Mouse (Mus musculus) heart, postnatal 0 days (tissue): ENCODE measurements around the gene Scamp5. TPM values are rescaled to one million over a fixed set of nuclear protein-coding genes. Genes with fewer than 3 reads are reported as not detected.
A peak's percentile ranks its signal among the peaks of the same experiment; 100 is the strongest.
"Not testable (repeated sequence)": the region's sequence is repeated elsewhere in the genome, so short reads cannot be mapped to it uniquely, and the experiment has no call there.

Experiments used
- ATAC-seq: fragments of 200-750 bp; cut with Nextera tagmentation; 2 replicates; pipeline ENCODE4 v1.8.0; 2017; ENCODE audit warnings: low read depth, moderate number of reproducible peaks, moderate library complexity; ENCODE audit not compliant: insufficient read depth
- DNase-seq: peaks from one replicate; pipeline ENCODE4 v3.0.0-alpha.2; 2016; ENCODE audit warnings: low spot score
- H3K27ac ChIP-seq: fragments of 300-500 bp; sonication (generic); 2 replicates; pipeline ENCODE4 v1.5.1; 2014; ENCODE audit warnings: low read depth, mild to moderate bottlenecking
- H3K27me3 ChIP-seq: fragments of 300-500 bp; sonication (generic); 2 replicates; pipeline ENCODE4 v1.6.1; 2014; ENCODE audit warnings: low read length, mixed read lengths; ENCODE audit not compliant: control insufficient read depth, insufficient read depth
- H3K36me3 ChIP-seq: fragments of 300-500 bp; sonication (generic); replicated peaks from 2 replicates; pipeline ENCODE4 v1.6.1; 2014; ENCODE audit warnings: low read length, mixed read lengths; ENCODE audit not compliant: control insufficient read depth, insufficient read depth
- H3K4me1 ChIP-seq: fragments of 300-500 bp; sonication (generic); 2 replicates; pipeline ENCODE4 v1.6.1; 2014; ENCODE audit warnings: antibody characterized with exemption; ENCODE audit not compliant: control insufficient read depth, insufficient read depth
- H3K4me2 ChIP-seq: fragments of 300-500 bp; sonication (generic); 2 replicates; pipeline ENCODE4 v1.6.1; 2014; ENCODE audit warnings: low read depth, mild to moderate bottlenecking, low read length, moderate library complexity
- H3K4me3 ChIP-seq: fragments of 300-500 bp; sonication (generic); 2 replicates; pipeline ENCODE4 v1.5.1; 2014; ENCODE audit warnings: low read depth, low read length
- H3K9ac ChIP-seq: fragments of 300-500 bp; sonication (generic); replicated peaks from 2 replicates; pipeline ENCODE4 v1.6.1; 2014; ENCODE audit warnings: low read depth, low read length, mixed read lengths
- H3K9me3 ChIP-seq: fragments of 300-500 bp; sonication (generic); replicated peaks from 2 replicates; pipeline ENCODE4 v1.6.1; 2016; ENCODE audit warnings: low read length; ENCODE audit not compliant: control insufficient read depth
- CTCF ChIP-seq: IDR thresholded peaks from 2 replicates; pipeline ENCODE4 v1.5.1; 2016; ENCODE audit warnings: antibody characterized with exemption, control low read depth, low read depth
- EP300 ChIP-seq: IDR thresholded peaks from 2 replicates; pipeline ENCODE4 v1.6.1; 2016; ENCODE audit warnings: antibody characterized with exemption, low read depth
- WGBS: fragments of 180-500 bp; shearing (Covaris S2); extraction: QIAGEN DNeasy Blood & Tissue Kit; methylation state at CpG from one replicate; pipeline ENCODE4 v1.1.7; 2014; 5-methylcytosine and 5-hydroxymethylcytosine counted together
- polyA plus RNA-seq: library from polyadenylated mRNA; unstranded; fragments of >200 nt; fragmentation: Nextera tagmentation; extraction: Ambion mirVana; gene quantifications from 2 replicates; pipeline ENCODE4 v1.2.1, GENCODE M21; 2015
- total RNA-seq: library from RNA; depleted of rRNA; stranded (reverse); fragments of >200 nt; gene quantifications from 2 replicates; pipeline ENCODE4 v1.2.3, GENCODE M21; 2014; ENCODE audit warnings: low replicate concordance

Scamp5 gene
- total and polyA plus RNA-seq, 2 experiments from 2014 or later = 7.0 to 16.1 TPM

DNA sequence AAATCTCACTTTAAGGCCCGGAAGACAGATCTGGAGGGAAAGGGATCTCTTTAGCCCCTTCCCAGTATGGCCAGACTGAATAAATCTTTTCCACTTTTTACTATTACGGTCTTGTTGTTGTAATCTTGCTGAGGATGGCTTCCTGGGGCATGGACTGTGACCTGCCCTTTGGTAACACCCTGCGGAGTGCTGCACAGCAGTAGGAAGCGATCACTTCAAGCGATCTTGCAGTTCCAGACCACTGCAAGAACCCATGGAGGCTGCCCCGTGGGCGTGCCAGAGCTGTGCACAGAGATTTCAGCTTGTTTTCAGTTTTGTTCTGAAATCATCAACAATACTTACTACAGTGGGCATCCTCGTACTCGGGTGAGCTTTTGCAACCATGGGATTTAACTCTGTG is 36.7 kb downstream of the Scamp5 start:
- Histone ChIP-seq H3K27me3 (no peaks in the 10 kb centered on the region), H3K4me3 (no peak overlapping the region), H3K4me1 (peaks cover 13% of the 10 kb centered on the region), H3K36me3 (0 out of 2 replicates have a peak, but pooled peaks cover 5% of the 10 kb centered on the region), H3K9ac (no peak overlapping the region), H3K9me3 (no peaks in the 10 kb centered on the region), H3K4me2 (no peak overlapping the region), H3K27ac (no peak overlapping the region)
- 68% methylated on average over 9 of the region's 9 CpGs for WGBS
- TF ChIP-seq CTCF = no peak
- no peak for TF ChIP-seq EP300
- ATAC-seq (no peak), DNase-seq (no peak)

DNA sequence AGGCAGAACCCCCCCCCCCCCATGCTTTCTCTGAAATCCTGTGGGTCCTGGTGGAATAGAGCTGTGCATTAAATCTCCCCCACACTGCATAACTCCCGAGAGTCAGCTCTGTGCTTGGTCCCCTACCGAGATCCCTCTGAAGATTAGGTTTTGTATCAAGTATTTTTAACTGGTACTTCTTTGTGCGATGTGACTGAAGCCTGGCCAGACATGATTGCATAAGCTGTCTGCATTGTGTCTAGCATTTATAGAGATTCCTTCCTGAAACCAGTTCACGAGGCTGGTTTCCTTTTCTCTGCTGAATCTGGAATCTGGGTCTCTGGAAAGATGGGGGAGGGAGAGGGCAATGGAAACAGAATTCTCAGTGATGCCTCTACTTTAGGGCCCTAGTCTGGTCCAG is 39.5 kb downstream of the Scamp5 start:
- 45% methylated on average over 4 of the region's 4 CpGs for WGBS
- TF ChIP-seq EP300 (no peak), CTCF (no peak)
- H3K4me1 ChIP-seq = peaks cover 19% of the 10 kb centered on the region
- no peaks in the 10 kb centered on the region for H3K27me3 ChIP-seq
- H3K9ac ChIP-seq = no peak overlapping the region
- no peak overlapping the region for H3K27ac ChIP-seq
- DNase-seq (no peak), ATAC-seq (no peak)
- no peak overlapping the region for H3K4me3 ChIP-seq
- H3K9me3 ChIP-seq = no peaks in the 10 kb centered on the region
- no peak overlapping the region for H3K4me2 ChIP-seq
- H3K36me3 ChIP-seq = 0 out of 2 replicates have a peak, but pooled peaks cover 5% of the 10 kb centered on the region

DNA sequence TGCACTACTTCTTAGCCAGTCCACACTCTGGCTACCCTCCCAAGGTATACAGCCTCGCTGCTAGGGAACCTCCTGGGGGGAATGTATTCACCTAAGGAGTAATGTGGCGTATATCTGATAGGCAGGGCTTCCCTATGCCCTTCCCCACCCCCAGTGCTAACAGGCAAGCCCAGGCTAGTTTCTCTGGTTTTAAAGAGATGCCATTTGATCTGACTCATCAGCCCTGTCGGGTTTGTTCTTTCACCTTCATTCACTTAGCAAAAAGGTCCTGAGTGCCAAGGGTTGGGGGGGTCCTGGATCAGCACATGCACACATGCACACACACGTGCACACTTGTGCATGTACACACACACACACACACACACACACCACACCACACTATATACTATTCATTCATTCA is 39.9 kb downstream of the Scamp5 start:
- no peak overlapping the region for H3K27ac ChIP-seq
- no peak overlapping the region for H3K4me2 ChIP-seq
- DNase-seq (no peak), ATAC-seq (no peak)
- no peak for TF ChIP-seq CTCF
- no peak for TF ChIP-seq EP300
- H3K9me3 ChIP-seq = no peaks in the 10 kb centered on the region
- no peaks in the 10 kb centered on the region for H3K27me3 ChIP-seq
- WGBS = 75% methylated on average over 4 of the region's 4 CpGs
- no peak overlapping the region for H3K4me3 ChIP-seq
- H3K9ac ChIP-seq = no peak overlapping the region
- 0 out of 2 replicates have a peak, but pooled peaks cover 5% of the 10 kb centered on the region for H3K36me3 ChIP-seq
- peaks cover 14% of the 10 kb centered on the region for H3K4me1 ChIP-seq

GRCm38 (mm10) chr9:57427123-57427522 is 40.7 kb downstream of the Scamp5 start:
- H3K4me3 ChIP-seq, H3K4me1 ChIP-seq, DNase-seq, ATAC-seq, H3K4me2 ChIP-seq, H3K27ac ChIP-seq, H3K27me3 ChIP-seq, H3K36me3 ChIP-seq, H3K9ac ChIP-seq, H3K9me3 ChIP-seq: not testable (repeated sequence)
- WGBS = 85% methylated on average over 4 of the region's 4 CpGs

DNA sequence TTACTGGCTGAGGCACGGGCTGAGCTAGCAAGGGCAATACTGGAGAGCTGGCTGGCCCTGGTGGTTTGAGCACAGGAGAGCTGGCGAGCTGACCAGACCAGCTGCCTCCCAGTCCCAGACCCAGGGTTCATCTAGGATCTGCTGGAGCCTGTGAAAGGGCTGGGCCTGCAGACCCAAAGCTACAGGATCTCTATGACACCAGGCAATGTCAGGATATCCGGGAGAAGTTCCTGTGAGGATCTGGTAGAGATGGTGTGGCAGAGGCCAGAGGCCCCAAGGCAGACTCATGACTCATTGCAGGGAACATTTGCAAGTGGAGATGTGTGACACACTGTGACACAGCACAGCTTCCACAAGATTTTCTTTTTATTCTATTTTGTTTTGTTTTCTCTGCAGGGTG is 42.7 kb downstream of the Scamp5 start:
- DNase-seq (peak; percentile 55), ATAC-seq (0 out of 2 replicates have a peak, but pooled peaks have one; percentile 5)
- Histone ChIP-seq H3K9ac (no peak overlapping the region), H3K27ac (peak overlapping the region; percentile 30), H3K9me3 (no peaks in the 10 kb centered on the region), H3K36me3 (no peaks in the 10 kb centered on the region), H3K4me2 (no peak overlapping the region), H3K4me3 (no peak overlapping the region), H3K4me1 (peaks cover 26% of the 10 kb centered on the region), H3K27me3 (no peaks in the 10 kb centered on the region)
- TF ChIP-seq EP300 (no peak), CTCF (no peak)
- WGBS = 65% methylated on average over 3 of the region's 3 CpGs

DNA sequence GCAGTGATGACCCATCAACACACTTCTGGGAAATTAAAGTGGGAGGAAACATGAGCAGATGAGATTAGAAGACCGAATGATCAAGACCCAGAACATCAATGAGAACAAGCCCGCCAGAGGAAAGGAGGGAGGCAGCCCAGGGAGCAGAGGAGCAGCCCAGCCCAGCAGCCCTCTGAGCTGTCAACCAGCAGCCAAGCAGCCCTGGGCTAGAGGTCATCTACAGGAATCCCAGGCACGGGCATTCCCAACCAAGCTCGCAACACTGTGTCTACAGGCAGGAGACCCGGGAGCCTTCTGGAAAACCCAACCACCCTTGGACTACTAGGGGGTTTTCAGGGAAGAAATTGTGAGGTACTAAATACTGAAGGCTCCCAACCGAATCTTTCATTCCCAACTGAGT is 43.8 kb downstream of the Scamp5 start:
- H3K36me3 ChIP-seq = no peaks in the 10 kb centered on the region
- TF ChIP-seq CTCF = no peak
- TF ChIP-seq EP300 = no peak
- no peak overlapping the region for H3K4me2 ChIP-seq
- DNase-seq (peak; percentile 51), ATAC-seq (no peak)
- no peak overlapping the region for H3K4me3 ChIP-seq
- WGBS = 28% methylated on average over 6 of the region's 6 CpGs
- no peaks in the 10 kb centered on the region for H3K27me3 ChIP-seq
- no peak overlapping the region for H3K9ac ChIP-seq
- no peaks in the 10 kb centered on the region for H3K9me3 ChIP-seq
- H3K27ac ChIP-seq = no peak overlapping the region
- peaks cover 34% of the 10 kb centered on the region for H3K4me1 ChIP-seq
